Mouse (Mus musculus) small intestine, adult 2 months (tissue): ENCODE data around the gene Tcf12. TPM values are rescaled to one million over a fixed set of nuclear protein-coding genes. Genes with fewer than 3 reads are reported as not detected.

Source experiments
- H3K27ac ChIP-seq: fragments of 200-500 bp; 2 replicates; pipeline ENCODE4 v1.5.1; 2012; ENCODE audit warnings: low read depth, low read length, control low read depth, inconsistent platforms; ENCODE audit not compliant: insufficient read depth
- H3K27me3 ChIP-seq: fragments of 200-500 bp; 2 replicates; pipeline ENCODE4 v1.6.1; 2012; ENCODE audit warnings: mild to moderate bottlenecking, moderate library complexity, low read length, inconsistent platforms; ENCODE audit not compliant: control insufficient read depth, insufficient read depth
- H3K36me3 ChIP-seq: fragments of 200-500 bp; 2 replicates; pipeline ENCODE4 v1.6.1; 2012; ENCODE audit warnings: mild to moderate bottlenecking, low read length, control low read depth, inconsistent platforms; ENCODE audit not compliant: control insufficient read depth, insufficient read depth
- H3K4me1 ChIP-seq: fragments of 200-500 bp; 2 replicates; pipeline ENCODE4 v1.6.1; 2012; ENCODE audit warnings: low read length, inconsistent platforms, mixed read lengths; ENCODE audit not compliant: control insufficient read depth, insufficient read depth, insufficient read length
- H3K4me3 ChIP-seq: fragments of 200-500 bp; 2 replicates; pipeline ENCODE4 v1.5.1; 2012; ENCODE audit warnings: low read depth, mild to moderate bottlenecking, control low read depth, inconsistent platforms, low read length, moderate library complexity
- CTCF ChIP-seq: fragments of 200-500 bp; IDR thresholded peaks from 2 replicates; pipeline ENCODE4 v1.5.1; 2012; ENCODE audit warnings: low read depth, mild to moderate bottlenecking, control low read depth, inconsistent platforms, low read length, moderate library complexity, mixed read lengths; ENCODE audit not compliant: insufficient replicate concordance, insufficient read length; ENCODE audit errors: extremely low read depth
- POLR2A ChIP-seq: fragments of 200-500 bp; IDR thresholded peaks from 2 replicates; pipeline ENCODE4 v1.6.1; 2012; ENCODE audit warnings: low read depth, mild to moderate bottlenecking, control low read depth, inconsistent platforms, low read length, moderate library complexity
- whole genome bisulfite sequencing: fragments of 180-500 bp; shearing (Covaris S2); methylation state at CpG from one replicate; pipeline ENCODE4 v1.1.7; 2018; 5-methylcytosine and 5-hydroxymethylcytosine counted together
- polyA plus RNA-seq: library from polyadenylated mRNA; depleted of rRNA; stranded (reverse); fragments of >200 nt; gene quantifications from 2 replicates; pipeline ENCODE4 v1.2.3, GENCODE M21; 2012

Gene Tcf12
- polyA plus RNA-seq, 1 experiment: 30.2 TPM

GRCm38 (mm10) chr9:71810723-71811122 lies 300.9 kb downstream of the Tcf12 start:
- TF ChIP-seq CTCF (no peak), POLR2A (no peak)
- H3K4me1 ChIP-seq: peaks cover 3% of the 10 kb centered on the region; the same call in 1 of the 2 replicates
- 89% methylated on average over 2 of the region's 2 CpGs for WGBS

GRCm38 (mm10) chr9:71808640-71809254 lies 302.9 kb downstream of the Tcf12 start:
- 33% methylated on average over 11 of the region's 11 CpGs for WGBS
- no peaks in the 10 kb centered on the region for H3K27me3 ChIP-seq
- H3K36me3 ChIP-seq: no peaks in the 10 kb centered on the region
- TF ChIP-seq POLR2A (no peak), CTCF (0 out of 2 replicates have a peak, but pooled peaks have one; percentile 21)
- no peak overlapping the region for H3K27ac ChIP-seq
- H3K4me1 ChIP-seq: peaks cover 1% of the 10 kb centered on the region; the same call in 1 of the 2 replicates
- no peak overlapping the region for H3K4me3 ChIP-seq

More at GRCm38 (mm10) chr9:71810723-71811122, 300.9 kb downstream of the Tcf12 start:
- Histone ChIP-seq H3K27ac (no peak overlapping the region), H3K27me3 (no peaks in the 10 kb centered on the region), H3K36me3 (no peaks in the 10 kb centered on the region), H3K4me3 (no peak overlapping the region)

- no peaks in the 10 kb centered on the region for H3K4me1 ChIP-seq
- TF ChIP-seq CTCF: no peak
- TF ChIP-seq POLR2A: no peak
- WGBS: 66% methylated on average over 4 of the region's 4 CpGs
- H3K36me3 ChIP-seq: no peaks in the 10 kb centered on the region
- no peak overlapping the region for H3K27ac ChIP-seq
- H3K27me3 ChIP-seq: no peaks in the 10 kb centered on the region
- no peak overlapping the region for H3K4me3 ChIP-seq
Observed at GRCm38 (mm10) chr9:71807801-71808200, 303.9 kb downstream of the Tcf12 start.

GRCm38 (mm10) chr9:71806422-71806805 lies 305.3 kb downstream of the Tcf12 start:
- H3K36me3 ChIP-seq: no peaks in the 10 kb centered on the region
- no peak overlapping the region for H3K27ac ChIP-seq
- H3K4me1 ChIP-seq: no peaks in the 10 kb centered on the region
- H3K27me3 ChIP-seq: no peaks in the 10 kb centered on the region
- WGBS: 1% methylated on average over 2 of the region's 2 CpGs
- TF ChIP-seq CTCF (peak; percentile 72; the same call in 1 of the 2 replicates), POLR2A (no peak)
- H3K4me3 ChIP-seq: no peak overlapping the region

- TF ChIP-seq POLR2A (no peak), CTCF (no peak)
- H3K36me3 ChIP-seq: no peaks in the 10 kb centered on the region
- no peak overlapping the region for H3K4me3 ChIP-seq
- 82% methylated on average over 6 of the region's 6 CpGs for WGBS
- H3K4me1 ChIP-seq: no peaks in the 10 kb centered on the region
- H3K27me3 ChIP-seq: no peaks in the 10 kb centered on the region
- no peak overlapping the region for H3K27ac ChIP-seq
Observed at GRCm38 (mm10) chr9:71805646-71806421, 305.8 kb downstream of the Tcf12 start.

GRCm38 (mm10) chr9:71804116-71804515 lies 307.6 kb downstream of the Tcf12 start:
- no peak overlapping the region for H3K4me3 ChIP-seq
- H3K36me3 ChIP-seq: no peaks in the 10 kb centered on the region
- H3K27ac ChIP-seq: no peak overlapping the region
- H3K4me1 ChIP-seq: no peaks in the 10 kb centered on the region
- H3K27me3 ChIP-seq: no peaks in the 10 kb centered on the region
- WGBS: 66% methylated on average over 6 of the region's 6 CpGs
- no peak for TF ChIP-seq POLR2A
- no peak for TF ChIP-seq CTCF

- H3K36me3 ChIP-seq: no peaks in the 10 kb centered on the region
- no peaks in the 10 kb centered on the region for H3K27me3 ChIP-seq
- no peaks in the 10 kb centered on the region for H3K4me1 ChIP-seq
- WGBS: 73% methylated on average over 7 of the region's 7 CpGs
- no peak overlapping the region for H3K27ac ChIP-seq
- no peak overlapping the region for H3K4me3 ChIP-seq
- TF ChIP-seq POLR2A (no peak), CTCF (no peak)
Observed at GRCm38 (mm10) chr9:71803281-71803680, 308.4 kb downstream of the Tcf12 start.
